Mouse (Mus musculus) small intestine, adult 2 months (tissue): ENCODE results near the gene Rbp1. TPM values are rescaled to one million over a fixed set of nuclear protein-coding genes. Genes with fewer than 3 reads are reported as not detected.

ENCODE experiments used
- H3K27ac ChIP-seq: fragments of 200-500 bp; 2 replicates; pipeline ENCODE4 v1.5.1; 2012; ENCODE audit warnings: low read depth, low read length, control low read depth, inconsistent platforms; ENCODE audit not compliant: insufficient read depth
- H3K27me3 ChIP-seq: fragments of 200-500 bp; 2 replicates; pipeline ENCODE4 v1.6.1; 2012; ENCODE audit warnings: mild to moderate bottlenecking, moderate library complexity, low read length, inconsistent platforms; ENCODE audit not compliant: control insufficient read depth, insufficient read depth
- H3K36me3 ChIP-seq: fragments of 200-500 bp; 2 replicates; pipeline ENCODE4 v1.6.1; 2012; ENCODE audit warnings: mild to moderate bottlenecking, low read length, control low read depth, inconsistent platforms; ENCODE audit not compliant: control insufficient read depth, insufficient read depth
- H3K4me1 ChIP-seq: fragments of 200-500 bp; 2 replicates; pipeline ENCODE4 v1.6.1; 2012; ENCODE audit warnings: low read length, inconsistent platforms, mixed read lengths; ENCODE audit not compliant: control insufficient read depth, insufficient read depth, insufficient read length
- H3K4me3 ChIP-seq: fragments of 200-500 bp; 2 replicates; pipeline ENCODE4 v1.5.1; 2012; ENCODE audit warnings: low read depth, mild to moderate bottlenecking, control low read depth, inconsistent platforms, low read length, moderate library complexity
- CTCF ChIP-seq: fragments of 200-500 bp; IDR thresholded peaks from 2 replicates; pipeline ENCODE4 v1.5.1; 2012; ENCODE audit warnings: low read depth, mild to moderate bottlenecking, control low read depth, inconsistent platforms, low read length, moderate library complexity, mixed read lengths; ENCODE audit not compliant: insufficient replicate concordance, insufficient read length; ENCODE audit errors: extremely low read depth
- POLR2A ChIP-seq: fragments of 200-500 bp; IDR thresholded peaks from 2 replicates; pipeline ENCODE4 v1.6.1; 2012; ENCODE audit warnings: low read depth, mild to moderate bottlenecking, control low read depth, inconsistent platforms, low read length, moderate library complexity
- WGBS: fragments of 180-500 bp; shearing (Covaris S2); methylation state at CpG from one replicate; pipeline ENCODE4 v1.1.7; 2018; 5-methylcytosine and 5-hydroxymethylcytosine counted together
- polyA plus RNA-seq: library from polyadenylated mRNA; depleted of rRNA; stranded (reverse); fragments of >200 nt; gene quantifications from 2 replicates; pipeline ENCODE4 v1.2.3, GENCODE M21; 2012; rRNA removed

Rbp1 gene
- polyA plus RNA-seq = 1.0 and 5.1 TPM in 2 replicates

GRCm38 (mm10) chr9:98422656-98423055, at the start of gene Rbp1:
Gene Rbp1 (plus strand): TSS chr9:98422961.
- no peaks in the 10 kb centered on the region for H3K36me3 ChIP-seq
- peaks cover 7% of the 10 kb centered on the region; the same call in 1 of the 2 replicates for H3K27me3 ChIP-seq
- TF ChIP-seq POLR2A (no peak), CTCF (no peak)
- 68% methylated on average over 5 of the region's 5 CpGs for WGBS
- H3K27ac ChIP-seq = no peak within 1 kb of the TSS
- H3K4me1 ChIP-seq = peaks cover 21% of the 10 kb centered on the region
- no peak within 1 kb of the TSS for H3K4me3 ChIP-seq

DNA sequence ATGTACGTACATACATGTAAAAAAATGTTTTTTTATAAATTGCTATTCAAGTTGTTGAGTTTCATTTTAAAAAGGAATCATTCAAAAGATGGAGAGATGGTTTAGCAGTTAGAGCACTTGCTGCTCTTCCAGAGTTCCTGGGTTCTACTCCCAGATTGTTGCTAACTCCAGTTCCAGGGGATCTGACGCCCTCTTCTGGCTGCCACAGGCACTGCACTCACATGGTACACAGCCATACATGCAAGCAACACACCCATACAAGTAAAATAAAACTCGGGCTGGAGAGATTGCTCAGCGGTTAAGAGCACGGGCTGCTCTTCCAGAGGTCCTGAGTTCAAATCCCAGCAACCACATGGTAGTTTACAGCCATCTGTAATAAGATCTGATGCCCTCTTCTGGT, 49.4 kb upstream of the Rbp1 start:
- Histone ChIP-seq H3K4me1 (no peaks in the 10 kb centered on the region), H3K4me3 (no peak overlapping the region), H3K27me3 (no peaks in the 10 kb centered on the region), H3K27ac (no peak overlapping the region), H3K36me3 (0 out of 2 replicates have a peak, but pooled peaks cover 1% of the 10 kb centered on the region)
- 92% methylated on average over 5 of the region's 5 CpGs for WGBS
- TF ChIP-seq CTCF = no peak
- no peak for TF ChIP-seq POLR2A

- Histone ChIP-seq H3K27me3 (no peaks in the 10 kb centered on the region), H3K4me3 (no peak overlapping the region), H3K27ac (no peak overlapping the region), H3K36me3 (0 out of 2 replicates have a peak, but pooled peaks cover 1% of the 10 kb centered on the region), H3K4me1 (no peaks in the 10 kb centered on the region)
- 90% methylated on average over 11 of the region's 11 CpGs for WGBS
- no peak for TF ChIP-seq CTCF
- TF ChIP-seq POLR2A = no peak
These were observed 47.9 kb upstream of the Rbp1 start for GRCm38 (mm10) chr9:98374897-98375296.

DNA sequence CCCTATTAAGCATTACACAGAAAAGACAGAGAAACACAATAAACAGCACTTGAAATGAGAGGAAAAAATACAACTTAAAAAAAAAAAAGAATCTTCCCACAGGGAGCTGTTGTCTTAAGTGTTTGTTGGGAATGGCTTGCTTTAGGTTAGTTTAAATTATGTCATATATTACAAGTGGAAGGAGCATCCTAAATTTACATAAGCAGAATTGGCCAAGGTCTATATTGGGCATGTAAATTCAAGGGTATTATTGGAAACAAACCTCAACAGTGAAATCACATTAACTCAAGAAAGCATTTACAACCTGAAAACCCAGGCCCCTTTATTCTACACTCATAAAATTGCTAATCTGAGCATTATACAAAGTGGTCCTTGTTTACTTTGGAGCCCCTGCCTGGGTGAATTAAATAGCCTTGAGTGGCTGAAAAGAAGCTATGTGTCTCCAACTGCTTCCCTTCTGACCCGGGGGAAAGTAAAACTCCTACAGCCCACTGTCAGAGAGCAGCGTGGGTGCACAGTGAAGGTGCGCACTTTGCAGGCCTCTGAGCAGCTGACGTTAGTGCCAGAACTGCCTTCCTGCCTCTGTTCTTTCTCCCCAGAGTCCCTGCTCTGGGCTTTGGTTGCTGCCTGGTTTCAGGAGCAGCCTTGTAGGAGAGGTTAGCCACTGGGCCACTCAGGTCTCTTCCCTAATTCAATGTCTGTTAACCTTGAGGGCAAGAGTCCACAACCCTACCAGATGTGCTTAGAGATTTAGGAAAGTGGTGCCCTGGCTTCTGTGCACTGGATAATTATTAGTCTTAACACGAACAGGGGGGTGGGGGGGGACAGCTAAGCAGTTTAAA, 47.2 kb upstream of the Rbp1 start:
- Histone ChIP-seq H3K4me3 (no peak overlapping the region), H3K27me3 (no peaks in the 10 kb centered on the region), H3K27ac (no peak overlapping the region), H3K36me3 (0 out of 2 replicates have a peak, but pooled peaks cover 1% of the 10 kb centered on the region), H3K4me1 (no peaks in the 10 kb centered on the region)
- TF ChIP-seq POLR2A = no peak
- no peak for TF ChIP-seq CTCF
- WGBS = 68% methylated on average over 5 of the region's 5 CpGs

DNA sequence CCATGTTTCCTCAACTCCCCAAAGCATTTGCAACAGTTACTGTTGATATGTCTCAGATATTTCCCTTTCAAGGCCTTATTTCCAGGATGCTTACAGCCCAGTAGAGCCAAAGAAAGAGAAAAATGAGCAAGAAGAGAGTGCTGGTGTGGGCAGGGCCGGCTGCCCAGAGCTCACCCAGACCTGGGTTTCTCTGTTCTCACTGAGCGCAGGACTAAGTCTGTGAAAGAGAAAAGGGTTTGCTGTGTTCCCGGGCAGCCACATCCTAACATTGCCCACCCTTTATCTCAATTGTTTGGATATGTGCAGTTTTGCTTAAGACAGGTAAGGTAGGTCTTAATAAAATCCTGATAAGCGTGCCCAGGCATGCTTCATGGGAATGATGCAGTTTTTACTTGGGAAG, 43.0 kb upstream of the Rbp1 start:
- Histone ChIP-seq H3K36me3 (peaks cover 1% of the 10 kb centered on the region; the same call in 1 of the 2 replicates), H3K4me1 (no peaks in the 10 kb centered on the region), H3K27ac (no peak overlapping the region), H3K27me3 (no peaks in the 10 kb centered on the region), H3K4me3 (no peak overlapping the region)
- TF ChIP-seq CTCF = no peak
- TF ChIP-seq POLR2A = no peak
- 90% methylated on average over 4 of the region's 4 CpGs for WGBS

- H3K36me3 ChIP-seq = peaks cover 1% of the 10 kb centered on the region; the same call in 1 of the 2 replicates
- no peak overlapping the region for H3K4me3 ChIP-seq
- no peaks in the 10 kb centered on the region for H3K4me1 ChIP-seq
- no peaks in the 10 kb centered on the region for H3K27me3 ChIP-seq
- 92% methylated on average over 9 of the region's 9 CpGs for WGBS
- TF ChIP-seq CTCF (no peak), POLR2A (no peak)
- H3K27ac ChIP-seq = no peak overlapping the region
These were observed 42.2 kb upstream of the Rbp1 start for GRCm38 (mm10) chr9:98380593-98380992.

DNA sequence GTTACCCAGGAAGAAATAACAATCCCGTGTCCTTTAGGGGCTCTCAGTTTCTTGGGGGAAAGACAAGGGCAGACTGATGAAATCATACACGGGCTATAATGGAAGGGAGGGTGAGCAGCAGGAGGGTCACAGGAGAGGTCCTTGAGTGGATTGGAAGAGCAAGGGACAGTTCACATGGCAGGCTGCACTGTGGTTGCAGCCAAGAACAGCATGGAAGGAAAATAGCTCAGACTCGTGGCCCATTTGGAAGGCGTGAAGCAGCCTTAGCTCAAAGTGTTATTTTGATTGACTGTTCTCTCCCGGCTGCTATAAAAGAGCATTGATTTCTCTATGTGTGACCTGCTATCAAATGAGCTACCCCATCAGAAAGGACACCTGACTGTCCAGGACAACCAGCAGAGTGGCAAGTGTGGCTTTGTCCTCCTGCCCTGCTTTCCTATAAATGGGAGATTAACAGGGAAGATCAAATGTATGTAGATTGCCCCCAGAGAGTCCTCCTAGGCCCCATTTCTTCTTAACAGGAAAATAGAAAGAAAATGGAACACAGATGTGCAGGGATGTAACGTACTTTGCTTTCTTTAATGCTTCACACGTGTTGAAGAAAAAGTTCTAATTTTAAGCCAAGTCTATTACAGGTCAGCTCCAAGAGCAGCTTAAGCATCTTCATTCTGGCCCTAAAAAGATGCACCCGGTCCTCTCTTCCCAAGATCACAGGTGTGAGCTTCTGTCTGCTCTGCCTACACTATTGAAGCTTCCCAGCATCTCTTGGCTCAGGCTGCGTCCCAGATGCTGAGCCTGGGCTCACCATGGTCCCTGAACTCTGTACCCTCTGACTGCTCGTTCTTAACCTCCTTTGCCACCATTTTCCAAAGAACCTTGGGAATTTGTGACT, 34.8 kb upstream of the Rbp1 start:
- TF ChIP-seq POLR2A = no peak
- no peak for TF ChIP-seq CTCF
- Histone ChIP-seq H3K36me3 (no peaks in the 10 kb centered on the region; the same call in none of the 2 replicates), H3K27ac (no peak overlapping the region), H3K27me3 (no peaks in the 10 kb centered on the region), H3K4me3 (no peak overlapping the region), H3K4me1 (no peaks in the 10 kb centered on the region)
- WGBS = 85% methylated on average over 10 of the region's 10 CpGs
